8 mouse cellular contexts compared by ENCODE assay signal in the genomic region with DNA sequence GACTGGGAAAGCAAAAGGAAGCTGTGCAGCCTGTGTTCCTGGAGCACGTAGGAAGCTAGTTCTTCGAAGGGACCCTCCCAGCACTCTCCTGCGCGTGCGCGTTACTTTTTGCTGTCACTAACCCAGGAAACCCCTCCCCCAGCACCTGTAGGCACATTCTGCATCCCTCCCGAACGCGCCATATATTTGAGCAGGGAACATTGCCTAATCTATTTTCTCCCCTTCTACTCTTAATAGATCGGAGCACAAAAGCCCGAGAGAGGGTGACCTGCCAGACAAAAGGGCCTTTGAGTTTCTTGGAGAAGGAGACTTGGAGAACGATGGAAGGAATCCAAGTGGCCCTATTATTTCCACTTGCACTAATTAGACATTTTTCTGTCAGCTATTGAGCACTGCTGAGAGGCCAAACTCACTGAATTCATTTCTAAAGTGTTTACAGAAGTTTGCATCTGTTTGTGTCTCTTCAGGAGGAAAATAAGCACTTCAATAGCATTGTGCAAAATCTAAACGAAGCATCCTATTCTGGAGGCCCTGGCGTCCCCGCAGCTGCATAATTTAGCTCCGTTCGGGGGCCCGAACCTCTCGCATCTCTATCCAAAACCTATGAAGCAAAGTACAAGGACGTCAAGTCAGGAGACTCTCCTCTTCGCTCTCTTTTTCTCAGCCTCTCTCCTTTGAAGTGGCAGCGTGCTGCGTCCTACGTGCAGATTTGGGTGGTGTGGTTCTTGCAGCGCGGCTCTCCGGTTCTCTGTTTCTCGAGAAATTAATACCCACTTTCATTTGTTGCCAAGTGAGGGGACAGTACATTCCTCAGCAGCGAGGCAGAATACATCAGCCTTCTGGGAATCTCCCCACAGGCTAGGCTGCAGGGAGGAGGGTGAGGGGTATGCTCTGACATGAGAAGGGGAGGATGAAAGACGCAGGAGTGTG.
DNase-seq lines count a peak whose midpoint lies in the region; ATAC-seq and TF ChIP-seq lines count a peak whose summit lies in the region.

No protein-coding gene starts in this region.

- WGBS in lung, postnatal 0 days: 11% methylated on average over 30 of the region's 30 CpGs
- 1% methylated on average over 30 of the region's 30 CpGs for WGBS in forebrain, embryonic 16.5 days
- 14% methylated on average over 30 of the region's 30 CpGs for WGBS in stomach, embryonic 15.5 days

- no peak overlapping the region for H3K9ac ChIP-seq in lung, postnatal 0 days (replicated peaks; ENCODE audit: low read depth)
- peak overlapping the region; percentile 26; the same call in 1 of the 2 replicates for H3K9ac ChIP-seq in forebrain, embryonic 16.5 days (replicated peaks; ENCODE audit: low read depth, low read length)
- H3K9ac ChIP-seq in stomach, embryonic 15.5 days: no peak overlapping the region

- TF ChIP-seq CTCF in lung, postnatal 0 days (IDR thresholded peaks at IDR 0.05): no peak

- TF ChIP-seq EP300 in lung, postnatal 0 days (IDR thresholded peaks at IDR 0.05): no peak

- no peaks in the 10 kb centered on the region for H3K27me3 ChIP-seq in lung, postnatal 0 days (replicated peaks; ENCODE audit: insufficient read depth, low read length)
- peaks cover 4% of the 10 kb centered on the region; the same call in 1 of the 2 replicates for H3K27me3 ChIP-seq in forebrain, embryonic 16.5 days (replicated peaks; ENCODE audit: control insufficient read depth, insufficient read depth, low read length)
- no peaks in the 10 kb centered on the region for H3K27me3 ChIP-seq in stomach, embryonic 15.5 days (replicated peaks)

- H3K4me1 ChIP-seq in lung, postnatal 0 days (ENCODE audit: insufficient read depth, low read depth, low read length): no peaks in the 10 kb centered on the region
- peaks cover 23% of the 10 kb centered on the region for H3K4me1 ChIP-seq in forebrain, embryonic 16.5 days (replicated peaks; ENCODE audit: control insufficient read depth, insufficient read depth, low read length)
- H3K4me1 ChIP-seq in stomach, embryonic 15.5 days: no peaks in the 10 kb centered on the region

- DNase-seq in lung, postnatal 0 days (ENCODE audit: low spot score): peak; percentile 26
- DNase-seq in lung, adult 18-20 months: no peak
- peak; percentile 35 to 50 for DNase-seq in layer of hippocampus, adult 8-10 months (ENCODE audit: low spot score in 2 of 2)
- peak; percentile 7 for DNase-seq in lung, postnatal 14 days
- no peak for DNase-seq in urinary bladder, postnatal 36 days (ENCODE audit: low spot score in 2 of 2)
- no peak for DNase-seq in adrenal gland, postnatal 4 days (ENCODE audit: low spot score in 2 of 2)

- H3K27ac ChIP-seq in lung, postnatal 0 days (ENCODE audit: low read length): no peak overlapping the region
- peak overlapping the region; percentile 76 for H3K27ac ChIP-seq in forebrain, embryonic 16.5 days (ENCODE audit: low read length)
- H3K27ac ChIP-seq in stomach, embryonic 15.5 days: no peak overlapping the region

- H3K4me2 ChIP-seq in lung, postnatal 0 days (replicated peaks; ENCODE audit: low read depth, low read length): peak overlapping the region; percentile 43
- peak overlapping the region; percentile 62 for H3K4me2 ChIP-seq in forebrain, embryonic 16.5 days (ENCODE audit: low read length)
- peak overlapping the region; percentile 49 for H3K4me2 ChIP-seq in stomach, embryonic 15.5 days

- no peaks in the 10 kb centered on the region for H3K9me3 ChIP-seq in lung, postnatal 0 days (ENCODE audit: low read length)
- no peaks in the 10 kb centered on the region for H3K9me3 ChIP-seq in forebrain, embryonic 16.5 days (ENCODE audit: control insufficient read depth, low read length)
- no peaks in the 10 kb centered on the region for H3K9me3 ChIP-seq in stomach, embryonic 15.5 days

- ATAC-seq in lung, postnatal 0 days: 0 out of 2 replicates have a peak, but pooled peaks have one; percentile 16
- peak; percentile 86 for ATAC-seq in forebrain, embryonic 16.5 days
- ATAC-seq in stomach, embryonic 15.5 days (ENCODE audit: insufficient read depth, low FRiP score, low read depth): no peak

- H3K36me3 ChIP-seq in lung, postnatal 0 days (ENCODE audit: insufficient read depth, low read length): no peaks in the 10 kb centered on the region
- no peaks in the 10 kb centered on the region for H3K36me3 ChIP-seq in forebrain, embryonic 16.5 days (ENCODE audit: control insufficient read depth, insufficient read depth)
- H3K36me3 ChIP-seq in stomach, embryonic 15.5 days: no peaks in the 10 kb centered on the region

- no peak overlapping the region for H3K4me3 ChIP-seq in lung, postnatal 0 days (ENCODE audit: low read depth, low read length)
- peak overlapping the region; percentile 38 for H3K4me3 ChIP-seq in forebrain, embryonic 16.5 days (replicated peaks; ENCODE audit: low read length)
- H3K4me3 ChIP-seq in stomach, embryonic 15.5 days (replicated peaks): peak overlapping the region; percentile 18; the same call in 1 of the 2 replicates

Comparison
In these comparisons a context has a peak if more than half of its experiments do, and no peak if none do; other contexts are left out.
1. DNase-seq: peak in lung, postnatal 0 days (single experiment), layer of hippocampus, adult 8-10 months (2 of 2) and lung, postnatal 14 days (single experiment); none in lung, adult 18-20 months (0 of 2), urinary bladder, postnatal 36 days (0 of 2) and adrenal gland, postnatal 4 days (0 of 2).
2. Peak in every context shown above with its lines, with median percentiles within 50 percentile points of each other: H3K4me2 ChIP-seq.